ENCODE assay signal across 17 mouse cellular contexts in genomic region chr11:65236907-65237306, GRCm38 (mm10). TPM values are rescaled to one million over a fixed set of nuclear protein-coding genes. Genes with fewer than 3 reads are reported as not detected.
DNase-seq lines count a peak whose midpoint lies in the region; ATAC-seq and TF ChIP-seq lines count a peak whose summit lies in the region.
"Had no signal": no experiment of that assay in that cellular context is flagged by ENCODE, and none has a peak within 500 bp of the region (broad histone marks: within the 10 kb centered on the region; RNA-seq: fewer than 3 reads in every experiment).

No protein-coding gene starts in this region.

- ATAC-seq in embryonic facial prominence, embryonic 14.5 days (ENCODE audit: low read depth) = no peak
- ATAC-seq in heart, embryonic 13.5 days (ENCODE audit: extremely low read depth, insufficient number of reproducible peaks, low FRiP score, low TSS enrichment) = no peak
- no peak for ATAC-seq in heart, postnatal 0 days (ENCODE audit: insufficient read depth, low read depth)
- ATAC-seq: forebrain, embryonic 15.5 days; intestine, embryonic 16.5 days had no signal

- H3K36me3 ChIP-seq in embryonic facial prominence, embryonic 14.5 days (ENCODE audit: control insufficient read depth, insufficient read depth, low read length) = no peaks in the 10 kb centered on the region
- no peaks in the 10 kb centered on the region for H3K36me3 ChIP-seq in embryonic facial prominence, embryonic 10.5 days (replicated peaks)
- H3K36me3 ChIP-seq in heart, embryonic 13.5 days = peaks cover 8% of the 10 kb centered on the region
- peaks cover 7% of the 10 kb centered on the region; the same call in 1 of the 2 replicates for H3K36me3 ChIP-seq in heart, postnatal 0 days (replicated peaks; ENCODE audit: control insufficient read depth, insufficient read depth, low read length)
- H3K36me3 ChIP-seq in myocyte (ENCODE audit: control insufficient read depth, insufficient read depth) = no peaks in the 10 kb centered on the region
- H3K36me3 ChIP-seq: forebrain, embryonic 15.5 days; hindbrain, embryonic 15.5 days had no signal

- no peak for TF ChIP-seq EP300 in heart, postnatal 0 days (IDR thresholded peaks at IDR 0.05; ENCODE audit: low read depth)

- no peak overlapping the region for H3K4me3 ChIP-seq in embryonic facial prominence, embryonic 14.5 days (ENCODE audit: low read depth, low read length)
- no peak overlapping the region for H3K4me3 ChIP-seq in embryonic facial prominence, embryonic 10.5 days
- H3K4me3 ChIP-seq in heart, embryonic 13.5 days = no peak overlapping the region
- H3K4me3 ChIP-seq in heart, postnatal 0 days (ENCODE audit: low read depth, low read length) = no peak overlapping the region
- no peak overlapping the region for H3K4me3 ChIP-seq in myocyte
- H3K4me3 ChIP-seq: forebrain, embryonic 15.5 days; hindbrain, embryonic 15.5 days had no signal

- TF ChIP-seq POLR2A in myocyte (IDR thresholded peaks at IDR 0.05; ENCODE audit: insufficient read length, low read depth) = no peak

- H3ac ChIP-seq in myocyte (ENCODE audit: control insufficient read depth, insufficient read length) = no peak overlapping the region

- no peak for TF ChIP-seq CTCF in heart, postnatal 0 days (IDR thresholded peaks at IDR 0.05; ENCODE audit: low read depth)

- H3K4me2 ChIP-seq in embryonic facial prominence, embryonic 14.5 days (ENCODE audit: low read depth, low read length) = no peak overlapping the region
- no peak overlapping the region for H3K4me2 ChIP-seq in heart, embryonic 13.5 days
- no peak overlapping the region for H3K4me2 ChIP-seq in heart, postnatal 0 days (ENCODE audit: low read depth, low read length)
- peak overlapping the region; percentile 7 for H3K4me2 ChIP-seq in myocyte (ENCODE audit: low read depth)
- H3K4me2 ChIP-seq: forebrain, embryonic 15.5 days; hindbrain, embryonic 15.5 days had no signal

- H3K9me3 ChIP-seq in embryonic facial prominence, embryonic 14.5 days (ENCODE audit: control insufficient read depth, low read length) = no peaks in the 10 kb centered on the region
- no peaks in the 10 kb centered on the region for H3K9me3 ChIP-seq in embryonic facial prominence, embryonic 10.5 days
- no peaks in the 10 kb centered on the region for H3K9me3 ChIP-seq in heart, embryonic 13.5 days
- no peaks in the 10 kb centered on the region for H3K9me3 ChIP-seq in heart, postnatal 0 days (replicated peaks; ENCODE audit: control insufficient read depth, low read length)
- H3K9me3 ChIP-seq: forebrain, embryonic 15.5 days; hindbrain, embryonic 15.5 days had no signal

- no peaks in the 10 kb centered on the region for H3K27me3 ChIP-seq in embryonic facial prominence, embryonic 14.5 days (replicated peaks; ENCODE audit: control insufficient read depth, insufficient read depth, low read length)
- no peaks in the 10 kb centered on the region for H3K27me3 ChIP-seq in embryonic facial prominence, embryonic 10.5 days (replicated peaks; ENCODE audit: low read depth, poor library complexity, severe bottlenecking)
- H3K27me3 ChIP-seq in heart, embryonic 13.5 days (replicated peaks) = no peaks in the 10 kb centered on the region
- H3K27me3 ChIP-seq in heart, postnatal 0 days (ENCODE audit: control insufficient read depth, insufficient read depth, low read length) = no peaks in the 10 kb centered on the region
- no peaks in the 10 kb centered on the region for H3K27me3 ChIP-seq in myocyte (ENCODE audit: control insufficient read depth, insufficient read depth, insufficient read length)
- H3K27me3 ChIP-seq: forebrain, embryonic 15.5 days; hindbrain, embryonic 15.5 days had no signal

- no peak overlapping the region for H3K27ac ChIP-seq in embryonic facial prominence, embryonic 14.5 days (replicated peaks; ENCODE audit: low read depth, low read length)
- no peak overlapping the region for H3K27ac ChIP-seq in embryonic facial prominence, embryonic 10.5 days (replicated peaks)
- peak overlapping the region; percentile 79 for H3K27ac ChIP-seq in heart, embryonic 13.5 days (replicated peaks)
- peak overlapping the region; percentile 83 for H3K27ac ChIP-seq in heart, postnatal 0 days (ENCODE audit: low read depth)
- H3K27ac ChIP-seq: forebrain, embryonic 15.5 days; hindbrain, embryonic 15.5 days had no signal

- H3K79me2 ChIP-seq in myocyte (ENCODE audit: control insufficient read depth, insufficient read depth) = no peaks in the 10 kb centered on the region

- no peak overlapping the region for H3K9ac ChIP-seq in embryonic facial prominence, embryonic 14.5 days (ENCODE audit: low read depth, low read length)
- peak overlapping the region; percentile 54 for H3K9ac ChIP-seq in heart, embryonic 13.5 days
- H3K9ac ChIP-seq in heart, postnatal 0 days (replicated peaks; ENCODE audit: low read depth, low read length) = no peak overlapping the region
- H3K9ac ChIP-seq: forebrain, embryonic 15.5 days; hindbrain, embryonic 15.5 days had no signal

- peak; percentile 23 for DNase-seq in embryonic facial prominence, embryonic 14.5 days (ENCODE audit: low spot score)
- no peak for DNase-seq in embryonic facial prominence, embryonic 10.5 days (ENCODE audit: low spot score)
- no peak for DNase-seq in heart, postnatal 4 days
- DNase-seq in heart, postnatal 0 days (ENCODE audit: low spot score) = no peak
- DNase-seq in heart, adult 18-20 months = no peak
- DNase-seq: adrenal gland, postnatal 10 days; cerebellum, adult 18-20 months; cerebellum, adult 9-11 months; gastrocnemius, postnatal 36 days; heart, postnatal 10 days; kidney, adult 8-10 months had no signal

- 81% methylated on average over 2 of the region's 2 CpGs for WGBS in embryonic facial prominence, embryonic 14.5 days
- WGBS in embryonic facial prominence, embryonic 10.5 days = 90% methylated on average over 2 of the region's 2 CpGs
- 63% methylated on average over 2 of the region's 2 CpGs for WGBS in heart, embryonic 13.5 days
- 52% methylated on average over 2 of the region's 2 CpGs for WGBS in heart, postnatal 0 days

- no peaks in the 10 kb centered on the region for H3K4me1 ChIP-seq in embryonic facial prominence, embryonic 14.5 days (ENCODE audit: control insufficient read depth, insufficient read depth, low read length)
- peaks cover 9% of the 10 kb centered on the region for H3K4me1 ChIP-seq in embryonic facial prominence, embryonic 10.5 days
- H3K4me1 ChIP-seq in heart, embryonic 13.5 days = peaks cover 61% of the 10 kb centered on the region
- peaks cover 31% of the 10 kb centered on the region for H3K4me1 ChIP-seq in heart, postnatal 0 days (ENCODE audit: control insufficient read depth, insufficient read depth)
- H3K4me1 ChIP-seq: forebrain, embryonic 15.5 days; hindbrain, embryonic 15.5 days had no signal

TF ChIP-seq in myocyte, 11 proteins besides CTCF, POLR2A, EP300 and RAD21:
- TF ChIP-seq TCF12 (IDR thresholded peaks at IDR 0.05; ENCODE audit: insufficient read depth, poor library complexity, severe bottlenecking) (no peak), REST (IDR thresholded peaks at IDR 0.05; ENCODE audit: insufficient read depth, insufficient read length) (no peak), MYOD1 (IDR thresholded peaks at IDR 0.05; ENCODE audit: control insufficient read depth in 1 of 3, insufficient read length in 2 of 3, low read depth in 2 of 3) (no peak), CEBPB (IDR thresholded peaks at IDR 0.05; ENCODE audit: insufficient read depth, poor library complexity, severe bottlenecking) (no peak), SRF (IDR thresholded peaks at IDR 0.05; ENCODE audit: control insufficient read depth, insufficient read length, low read depth) (no peak), MYOG (IDR thresholded peaks at IDR 0.05; ENCODE audit: control insufficient read depth in 1 of 3, insufficient read depth in 1 of 3, insufficient read length in 2 of 3, low read depth in 2 of 3) (no peak), MAX (IDR thresholded peaks at IDR 0.05; ENCODE audit: low read depth) (no peak), TCF3 (IDR thresholded peaks at IDR 0.05; ENCODE audit: insufficient read length, low read depth) (no peak), USF1 (IDR thresholded peaks at IDR 0.05; ENCODE audit: low read depth) (no peak), E2F4 (IDR thresholded peaks at IDR 0.05; ENCODE audit: insufficient read depth) (no peak), POLR2AphosphoS2 (IDR thresholded peaks at IDR 0.05; ENCODE audit: insufficient read length, low read depth) (no peak)

RNA-seq across cellular contexts. Expression of gene Myocd, which starts 32.9 kb away (rescaled TPM):
- polyA plus RNA-seq in embryonic facial prominence, embryonic 14.5 days (2014; fragmentation: Nextera tagmentation; extraction: Ambion mirVana) = 1.5 and 2.9 TPM in 2 replicates
- 1.6 and 1.8 TPM in 2 replicates for polyA plus RNA-seq in embryonic facial prominence, embryonic 10.5 days (2016; fragmentation: Nextera tagmentation; extraction: Ambion mirVana)
- 60.7 and 67.1 TPM in 2 replicates for polyA plus RNA-seq in heart, embryonic 13.5 days (2015; fragmentation: Nextera tagmentation; extraction: Ambion mirVana)
- total RNA-seq in heart, postnatal 4 days (2021) = 100 to 1,000 TPM; 113 to 131 TPM
- 92.4 and 129 TPM in 2 replicates for total RNA-seq in heart, postnatal 0 days (2014; rRNA removed; ENCODE audit: low replicate concordance)
- polyA plus RNA-seq in heart, postnatal 0 days (2015; fragmentation: Nextera tagmentation; extraction: Ambion mirVana) = 55.9 and 56.4 TPM in 2 replicates
- 10 to 100 TPM; 65.5 to 66.9 TPM for total RNA-seq in heart, adult 18-20 months (2021)
- polyA plus RNA-seq in myocyte (2012; fragmentation: generic; extraction: Trizol) = 0.04 TPM
- total RNA-seq: MEL had no signal

Comparison
In these comparisons a context has a peak if more than half of its experiments do, and no peak if none do; other contexts are left out.
1. H3K27ac ChIP-seq: peak in heart, embryonic 13.5 days (single experiment) and heart, postnatal 0 days (single experiment); none in embryonic facial prominence, embryonic 14.5 days (single experiment) and embryonic facial prominence, embryonic 10.5 days (single experiment).
2. RNA of gene Myocd, which starts 32.9 kb away (polyA plus RNA-seq): 60.7 to 67.1 TPM in heart, embryonic 13.5 days and 55.9 to 56.4 TPM in heart, postnatal 0 days; 1.5 to 2.9 TPM in embryonic facial prominence, embryonic 14.5 days, 1.6 to 1.8 TPM in embryonic facial prominence, embryonic 10.5 days and 0.04 TPM in myocyte (single experiment); every median in the first group is over 10 times any median in the second.